Mouse (Mus musculus): ENCODE data around the gene Zfp990.

- TF ChIP-seq POLR2A (IDR thresholded peaks at IDR 0.05; ENCODE audit: control insufficient read depth, low read depth, low read length) (no peak), CTCF (IDR thresholded peaks at IDR 0.05; ENCODE audit: control insufficient read depth, insufficient read depth, insufficient replicate concordance, low read depth, low read length) (no peak)
Measured at GRCm38 (mm10) chr4:145564111-145564821, 53.7 kb downstream of the Zfp990 start.
